Mouse (Mus musculus) spleen, postnatal 10 days (tissue): ENCODE measurements around the gene Eno1.
"Not testable (repeated sequence)": the region's sequence is repeated elsewhere in the genome, so short reads cannot be mapped to it uniquely, and the experiment has no call there.

Source experiments
- DNase-seq, 2 experiments: peaks; one replicate each; pipeline ENCODE4 v3.0.0; 2021 to 2022; ENCODE audit warnings: low spot score in 2 of 2

The Eno1 gene

DNA sequence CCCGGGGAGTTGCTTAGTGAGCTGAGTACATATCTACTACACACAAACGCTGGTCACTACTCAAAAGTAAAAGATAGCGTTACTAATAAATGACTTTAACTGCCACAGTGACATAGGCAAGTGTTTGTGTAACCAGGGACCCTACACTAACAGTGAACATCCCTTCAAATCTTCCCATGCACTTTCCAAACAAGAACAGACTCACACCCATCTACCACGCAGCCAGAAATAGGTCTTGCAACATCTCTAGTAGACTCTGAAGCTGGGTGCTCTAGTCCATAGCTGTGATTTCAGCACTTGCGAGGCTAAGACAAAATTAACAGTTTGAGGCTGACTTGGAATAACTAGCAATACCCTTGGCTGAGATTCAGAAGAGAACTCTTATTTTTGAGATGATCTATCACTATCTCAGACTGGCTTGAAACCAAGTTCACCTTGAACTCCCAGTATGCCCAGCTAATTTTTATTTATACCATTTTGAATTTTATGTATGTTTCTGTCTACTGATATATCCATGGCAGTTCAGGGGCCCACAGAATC, 13.3 kb downstream of the Eno1 start:
- no peak for DNase-seq

DNA sequence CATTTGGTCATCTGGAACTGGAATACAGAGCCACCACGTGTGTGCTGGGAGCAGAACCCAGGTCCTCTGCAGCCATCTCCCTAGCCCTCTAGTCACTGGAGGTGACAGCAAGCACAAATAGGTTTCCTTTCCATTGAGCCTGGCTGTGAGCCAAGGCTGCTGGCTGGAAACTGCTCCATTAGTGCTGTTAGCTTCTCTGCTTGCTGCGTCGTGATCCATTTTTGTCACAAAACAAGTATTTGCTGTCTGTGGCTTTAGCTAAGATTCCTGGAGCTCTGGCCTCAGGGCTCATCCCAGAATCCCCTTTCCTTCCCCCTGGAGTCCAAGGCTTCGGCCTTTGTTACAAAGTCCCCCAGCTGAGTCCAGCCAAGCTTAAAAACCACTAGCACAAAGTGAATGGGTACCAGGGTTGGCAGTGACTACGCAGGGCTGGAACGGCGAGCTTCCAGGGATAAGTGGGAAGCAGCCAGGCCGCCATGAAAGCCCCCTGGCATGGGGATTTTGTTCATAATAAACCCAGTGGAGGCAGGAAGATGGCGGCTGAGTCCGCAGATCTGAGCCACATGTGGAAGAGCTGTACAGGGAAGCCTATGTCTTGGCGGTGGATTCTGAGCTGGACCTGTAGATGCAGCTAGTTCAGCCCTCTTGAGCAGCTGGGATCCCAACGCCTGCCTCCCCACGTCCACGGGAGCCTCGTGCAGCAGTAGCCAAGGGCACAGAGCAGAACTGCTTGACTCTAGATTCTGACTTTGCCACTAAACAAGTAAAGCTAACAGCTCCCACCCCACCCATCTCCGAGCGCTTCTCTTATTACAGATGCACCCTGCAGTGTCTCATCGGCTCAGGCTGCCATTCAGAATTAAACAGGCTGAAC, 14.3 kb downstream of the Eno1 start:
- no peak for DNase-seq

DNA sequence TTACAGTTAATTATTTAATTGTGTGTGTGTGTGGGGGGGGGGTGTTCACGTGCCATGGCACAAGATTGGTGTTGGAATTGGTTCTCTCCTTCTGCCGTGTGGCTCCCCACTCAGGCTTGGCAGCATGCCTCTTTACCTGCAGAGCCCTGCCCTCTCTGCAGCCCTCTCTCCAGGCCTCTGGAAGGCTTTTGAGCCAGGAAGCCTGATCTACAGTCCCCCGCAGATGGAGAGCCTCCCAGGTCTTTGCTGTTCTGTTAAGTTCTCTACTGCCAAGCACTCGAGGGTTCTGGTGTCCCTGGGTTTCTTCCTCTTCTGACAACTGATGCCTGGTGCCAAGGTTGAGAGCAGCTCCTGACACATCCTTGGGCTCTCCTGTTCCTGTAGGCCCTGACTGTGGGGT, 17.9 kb downstream of the Eno1 start:
- no peak for DNase-seq

DNA sequence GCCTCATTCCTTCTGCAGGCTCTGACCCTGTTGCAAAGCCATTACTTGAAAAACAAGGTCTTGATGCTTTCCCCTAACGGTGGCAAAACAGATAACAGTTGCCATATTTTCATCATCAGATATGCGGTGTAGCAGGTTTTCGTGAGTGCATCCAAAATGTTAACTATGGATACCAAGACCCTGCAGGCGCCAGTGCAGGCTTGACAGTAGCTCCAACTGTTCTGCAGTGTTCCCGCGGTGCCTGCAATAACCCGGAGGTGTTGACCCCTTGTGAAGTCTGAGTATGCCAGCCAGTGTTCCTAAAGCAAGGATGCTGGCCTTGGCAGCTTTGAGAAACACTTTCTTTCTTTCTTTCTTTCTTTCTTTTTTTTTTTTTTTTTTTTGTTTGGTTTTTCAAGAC, 18.7 kb downstream of the Eno1 start:
- no peak for DNase-seq

DNA sequence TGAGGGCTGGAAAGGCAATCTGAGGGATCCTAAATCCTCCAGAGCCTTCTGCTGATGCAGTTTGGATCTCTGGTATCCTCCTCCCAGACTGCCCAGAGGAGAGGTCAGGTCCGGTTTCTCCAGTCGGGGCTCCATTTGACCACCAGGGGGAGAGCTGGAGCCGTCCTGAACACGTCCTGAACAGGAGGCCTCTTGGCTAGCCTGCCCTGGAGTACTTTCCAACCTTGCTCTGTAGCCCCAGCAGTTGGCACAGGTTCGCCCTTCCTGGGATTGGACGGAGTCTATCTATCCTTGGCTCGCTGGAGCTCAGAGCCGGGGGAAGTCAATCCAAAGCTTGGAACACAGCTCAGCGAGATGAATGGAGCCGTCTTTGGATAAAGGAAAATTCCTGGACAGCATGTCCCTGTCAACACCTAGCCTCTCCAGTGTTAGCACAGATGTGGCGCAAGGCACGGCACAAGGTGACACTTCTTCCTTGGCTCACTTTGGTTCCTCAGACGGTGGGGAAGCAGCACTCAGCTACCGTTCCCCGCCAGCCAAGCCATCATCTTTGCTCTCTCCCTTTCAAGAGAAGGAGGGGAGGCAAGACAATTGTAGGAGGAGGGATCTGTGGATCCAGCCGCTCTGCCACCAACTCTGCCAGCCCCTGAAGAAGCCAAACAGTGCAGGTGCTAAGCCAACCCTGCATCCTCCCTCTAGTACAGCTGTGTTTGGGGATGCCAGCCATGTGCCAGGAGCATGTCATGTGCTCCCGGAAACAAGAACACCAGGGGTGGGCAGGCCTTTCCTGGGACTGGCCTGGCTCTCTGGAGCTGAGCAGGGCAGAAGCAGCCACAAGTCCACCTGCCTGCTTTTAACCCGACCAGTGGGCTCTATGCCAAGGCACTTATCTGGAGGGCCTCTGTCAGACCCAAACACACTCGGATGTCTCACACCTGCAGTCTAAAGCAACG, 21.0 kb downstream of the Eno1 start:
- peak; percentile 64 to 82 for DNase-seq

DNA sequence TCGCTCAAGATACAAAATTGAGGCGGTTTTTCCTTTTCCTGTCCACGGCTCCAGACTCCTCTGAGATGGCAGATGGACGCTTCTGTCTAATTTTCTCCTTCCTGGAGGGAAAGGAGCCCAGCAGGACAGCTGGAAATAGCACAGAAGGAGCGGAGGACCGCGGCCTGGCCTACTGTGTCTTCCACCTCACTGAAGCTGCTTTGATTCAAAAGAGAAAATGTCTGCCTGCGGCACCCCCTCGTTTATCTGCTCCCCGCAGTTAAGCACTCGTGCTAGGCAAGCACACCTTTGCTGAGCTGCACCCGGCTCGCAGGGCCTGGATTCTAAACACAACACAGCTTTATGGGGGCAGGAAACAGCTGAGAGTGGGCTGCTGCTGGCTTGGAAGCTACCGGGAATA, 21.9 kb downstream of the Eno1 start:
- DNase-seq, result no peak

DNA sequence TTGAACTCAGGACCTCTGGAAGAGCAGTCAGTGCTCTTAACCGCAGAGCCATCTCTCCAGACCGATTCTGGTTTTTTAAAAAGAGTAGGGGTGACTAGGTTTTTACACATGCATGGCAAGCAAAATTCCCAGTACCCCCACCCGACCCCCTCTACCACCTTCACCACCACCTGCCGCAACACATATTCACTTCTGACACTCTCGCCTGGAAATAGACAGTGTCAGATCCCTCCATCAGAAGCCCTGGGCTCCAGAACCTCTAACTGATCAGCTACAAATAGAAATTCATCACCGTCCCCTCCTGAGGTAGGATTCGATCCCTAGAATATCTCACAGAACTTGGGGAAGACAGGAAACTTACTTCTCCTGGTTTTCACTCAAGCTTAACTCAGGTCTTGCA, 23.1 kb downstream of the Eno1 start:
- DNase-seq, result no peak

DNA sequence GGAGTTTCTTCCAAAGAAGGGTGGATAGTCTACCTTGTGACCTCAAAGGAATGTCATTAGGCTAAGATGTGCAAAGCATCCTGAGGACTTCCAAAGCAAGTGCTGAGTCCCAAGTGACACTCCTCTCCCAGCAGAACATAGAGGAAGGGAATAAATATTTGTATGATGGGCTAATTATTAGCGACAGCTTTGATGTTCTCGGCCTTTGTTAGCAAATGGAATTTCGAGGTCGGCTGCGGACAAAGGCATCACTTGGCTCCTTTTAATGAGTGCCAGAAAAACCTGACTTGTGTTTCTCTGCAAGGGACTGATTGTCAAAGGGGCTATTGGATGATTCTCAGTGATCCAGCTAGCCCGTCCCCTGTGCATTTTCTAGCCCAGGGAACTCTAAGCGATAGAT, 23.6 kb downstream of the Eno1 start:
- no peak for DNase-seq

DNA sequence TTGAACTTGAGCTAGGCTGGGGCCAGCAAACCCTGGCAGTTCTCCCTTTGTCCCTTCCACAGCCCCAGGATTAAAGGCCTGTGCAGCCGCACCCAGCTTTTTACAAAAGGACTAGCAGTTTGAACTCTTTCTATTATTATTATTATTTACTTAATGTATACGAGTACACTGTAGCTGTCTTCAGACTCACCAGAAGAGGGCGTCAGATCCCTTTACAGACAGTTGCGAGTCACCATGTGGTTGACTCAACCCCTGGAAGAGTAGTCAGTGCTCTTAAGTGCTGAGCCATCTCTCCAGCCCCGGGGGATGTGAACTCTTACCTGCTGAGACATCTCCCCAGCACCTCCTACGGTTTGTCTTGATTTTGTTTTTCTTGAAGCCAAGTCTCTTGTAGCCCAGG, 24.2 kb downstream of the Eno1 start:
- DNase-seq, result no peak

DNA sequence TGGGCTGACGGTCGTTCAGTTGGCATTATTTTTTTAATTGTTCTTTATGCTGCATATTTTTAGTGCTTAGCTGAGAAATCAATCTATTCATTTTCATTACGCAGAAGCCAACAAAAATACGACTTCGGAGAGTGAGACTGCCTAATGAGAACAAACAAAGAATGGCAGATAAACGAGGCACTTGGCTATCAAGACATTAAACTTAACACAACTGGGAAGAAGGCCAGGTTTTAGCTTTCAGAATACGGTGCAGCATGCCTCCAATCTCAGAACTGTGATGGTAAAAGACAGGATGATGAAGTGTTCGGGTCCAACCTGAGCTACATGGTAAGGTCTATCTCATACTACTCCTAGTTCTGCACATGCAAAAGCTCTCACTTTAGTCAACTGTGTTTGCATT, 25.8 kb downstream of the Eno1 start:
- DNase-seq, result no peak

DNA sequence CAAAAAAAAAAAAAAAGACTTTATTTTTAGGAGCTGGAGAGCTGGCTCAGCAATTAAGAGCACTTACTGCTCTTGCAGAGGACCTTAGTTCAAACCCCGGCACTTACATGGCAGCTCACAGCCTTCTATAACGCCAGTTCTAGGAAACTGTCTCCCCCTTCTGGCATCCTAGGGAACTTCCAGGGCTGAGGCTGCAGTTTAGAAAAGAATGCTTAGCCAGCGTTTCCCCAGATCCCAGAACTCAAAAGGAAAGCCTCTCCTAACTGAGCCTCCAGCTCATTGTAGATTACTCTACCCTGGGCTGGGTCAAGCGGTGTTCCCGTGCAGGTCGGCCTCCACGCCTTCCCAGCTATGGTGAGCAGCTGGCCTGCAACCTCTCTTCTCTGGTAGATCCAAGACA, 28.4 kb downstream of the Eno1 start:
- peak in 1 of 2 experiments; percentile 38 for DNase-seq

DNA sequence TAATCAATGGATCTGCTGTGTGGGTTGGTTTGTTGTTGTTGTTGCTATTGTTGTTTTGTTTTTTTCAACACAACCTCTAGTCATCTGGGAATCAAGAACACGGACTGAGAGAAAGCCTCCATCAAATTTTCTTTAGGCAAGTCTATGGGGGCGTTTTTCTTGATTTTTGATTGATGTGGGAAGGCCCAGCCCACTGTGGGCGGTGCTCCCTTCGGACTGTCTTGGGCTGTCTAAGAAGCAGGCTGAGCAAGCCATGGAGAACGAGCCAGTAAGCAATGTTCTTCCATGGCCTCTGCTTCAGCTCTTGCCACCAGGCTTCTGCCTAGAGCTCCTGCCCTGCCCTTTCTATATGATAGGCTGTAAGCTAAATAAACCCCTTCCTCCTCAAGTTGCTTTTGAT, 28.9 kb downstream of the Eno1 start:
- no peak for DNase-seq

DNA sequence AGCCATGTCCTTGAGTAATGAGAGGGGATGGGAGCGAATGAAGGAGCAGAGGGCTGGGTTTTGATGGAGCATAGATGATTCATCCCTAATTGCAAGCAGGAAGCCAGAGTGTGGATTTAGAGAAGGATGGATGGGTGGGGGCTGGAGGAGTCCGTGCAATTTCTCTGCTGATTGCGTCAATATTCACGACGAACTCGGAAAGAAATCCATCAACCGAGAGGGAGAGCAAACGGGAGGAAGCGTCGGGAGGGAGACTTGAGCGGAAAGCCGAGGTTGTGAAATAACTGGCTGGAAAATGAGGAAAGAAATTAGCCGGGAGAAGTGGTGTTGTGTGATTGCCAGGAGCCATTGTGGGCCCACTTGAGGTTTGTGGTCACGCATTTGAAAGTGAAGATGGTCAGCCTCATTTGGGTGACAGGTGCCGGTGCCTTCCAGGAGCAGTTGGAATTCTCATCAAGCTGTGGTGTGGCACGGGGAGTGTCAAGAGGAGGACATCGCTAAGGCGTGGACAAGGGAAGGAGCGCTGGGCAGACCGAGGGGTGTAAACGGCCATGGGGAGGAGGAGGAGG, 30.2 kb downstream of the Eno1 start:
- no peak for DNase-seq

DNA sequence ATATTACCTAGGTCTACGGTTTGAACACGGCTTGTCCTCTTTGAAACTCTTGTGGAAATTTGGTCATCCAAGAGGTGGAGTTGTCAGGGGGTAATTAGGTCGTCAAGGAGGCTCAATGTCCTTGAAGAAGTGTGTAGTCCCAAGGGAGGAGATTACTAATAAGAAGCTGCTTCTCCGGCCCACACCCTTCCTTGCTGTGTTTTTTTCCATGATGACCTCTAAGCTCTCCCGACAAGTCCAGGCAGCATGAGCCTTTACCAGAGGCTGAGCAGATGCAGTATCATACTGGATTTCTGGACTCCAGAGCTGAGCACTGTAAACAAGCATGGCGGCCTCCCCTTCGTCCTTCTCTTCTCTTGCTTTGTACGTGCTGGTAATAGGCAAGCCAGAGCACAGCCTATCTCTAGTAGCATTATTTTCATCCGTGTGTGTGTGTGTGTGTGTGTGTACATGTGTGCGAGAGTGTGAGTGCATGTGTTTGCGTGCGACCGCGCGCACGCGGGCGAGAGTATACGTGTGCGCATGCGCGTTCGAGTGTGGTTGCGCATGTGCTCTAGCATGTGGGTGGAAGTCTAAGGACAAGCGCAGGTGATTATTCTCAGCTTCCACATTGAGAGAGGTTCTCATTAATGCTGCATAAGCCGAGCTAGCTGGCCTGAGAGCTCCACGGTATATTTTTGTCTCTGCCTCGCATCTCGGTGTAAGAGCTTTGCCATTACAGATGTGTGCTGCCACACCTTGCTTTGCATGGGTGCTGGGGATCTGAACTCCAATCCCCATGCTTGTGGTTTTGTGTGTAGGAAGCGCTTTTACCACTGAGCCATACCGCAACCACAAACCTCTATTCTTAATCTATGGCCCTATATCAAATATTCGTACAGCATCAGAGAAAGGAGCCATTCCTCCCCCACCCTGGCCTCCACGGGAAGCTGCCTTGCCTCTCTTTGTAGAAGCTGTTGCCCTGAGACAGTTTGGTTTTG, 32.4 kb downstream of the Eno1 start:
- no peak for DNase-seq

DNA sequence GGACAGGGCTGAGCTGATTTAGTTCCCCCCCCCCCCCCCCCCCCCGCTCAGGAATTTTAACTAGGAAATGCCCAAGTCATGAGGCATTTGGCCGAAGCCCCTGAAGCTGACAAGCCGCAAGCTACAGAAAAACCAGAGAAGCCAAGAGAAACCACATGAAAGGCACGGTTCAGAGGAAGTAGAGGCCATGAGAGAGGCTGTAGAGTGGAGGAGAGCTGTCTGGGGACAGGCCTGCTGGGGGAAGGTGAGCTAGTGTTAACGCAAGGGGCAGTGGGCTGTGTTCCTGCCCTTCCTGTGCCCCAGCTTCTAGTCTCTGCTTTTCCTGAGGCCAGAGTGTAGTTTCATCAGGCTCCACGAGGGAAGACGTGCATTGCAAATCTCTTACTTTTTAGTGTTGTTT, 33.2 kb downstream of the Eno1 start:
- DNase-seq, result peak in 1 of 2 experiments; percentile 29

DNA sequence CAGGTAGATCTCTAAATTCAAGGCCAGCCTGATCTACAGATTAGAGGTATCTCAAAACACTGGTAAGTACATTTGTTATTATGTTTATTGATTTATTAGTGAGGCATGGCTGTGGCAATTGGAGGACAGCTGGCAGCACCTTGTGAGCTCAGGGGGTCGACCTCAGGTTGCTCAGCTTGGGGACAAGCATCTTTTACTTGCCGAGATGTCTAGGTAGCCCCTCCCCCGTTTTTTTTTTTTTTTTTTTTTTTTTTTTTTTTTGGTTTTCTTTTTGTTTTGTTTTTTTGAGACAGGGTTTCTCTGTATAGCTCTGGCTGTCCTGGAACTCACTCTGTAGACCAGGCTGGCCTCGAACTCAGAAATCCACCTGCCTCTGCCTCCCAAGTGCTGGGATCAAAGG, 34.2 kb downstream of the Eno1 start:
- not testable (repeated sequence) for DNase-seq

DNA sequence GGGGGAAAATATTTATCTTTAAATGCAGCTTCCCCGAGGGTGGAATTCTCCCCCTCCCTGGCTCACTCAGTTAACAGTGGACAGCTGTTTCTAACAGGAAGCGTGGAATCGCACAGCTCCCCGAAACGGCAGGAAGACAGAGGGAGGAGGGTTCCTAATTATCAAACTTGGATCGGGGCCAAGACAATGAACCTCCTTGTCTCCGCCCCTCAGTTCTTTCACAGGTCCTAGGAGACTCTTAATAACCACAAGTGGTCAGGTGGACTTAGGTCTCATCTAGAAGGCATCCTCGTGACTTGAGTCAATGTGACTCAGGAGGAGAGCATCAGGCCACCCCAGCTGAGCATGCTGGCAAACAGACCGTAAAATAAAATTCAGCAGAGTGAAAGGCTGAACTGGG, 36.2 kb downstream of the Eno1 start:
- no peak for DNase-seq

DNA sequence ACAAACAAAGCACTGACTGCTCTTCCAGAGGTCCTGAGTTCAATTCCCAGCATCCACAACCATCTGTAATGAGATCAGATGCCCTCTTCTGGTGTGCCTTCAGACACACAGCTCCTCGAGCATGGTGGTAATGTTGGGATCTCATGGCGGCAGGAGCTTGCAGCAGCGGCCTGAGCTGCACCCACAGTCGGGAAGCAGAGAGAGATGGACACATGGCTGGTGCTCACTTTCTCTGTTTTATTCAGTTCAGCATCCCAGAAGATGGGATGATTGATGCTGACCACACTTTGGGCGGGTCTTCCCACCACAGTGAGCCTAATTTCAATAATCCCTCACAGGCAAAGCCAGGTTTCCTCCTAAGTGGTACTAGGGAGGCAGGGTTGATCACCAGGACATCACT, 39.0 kb downstream of the Eno1 start:
- no peak for DNase-seq

DNA sequence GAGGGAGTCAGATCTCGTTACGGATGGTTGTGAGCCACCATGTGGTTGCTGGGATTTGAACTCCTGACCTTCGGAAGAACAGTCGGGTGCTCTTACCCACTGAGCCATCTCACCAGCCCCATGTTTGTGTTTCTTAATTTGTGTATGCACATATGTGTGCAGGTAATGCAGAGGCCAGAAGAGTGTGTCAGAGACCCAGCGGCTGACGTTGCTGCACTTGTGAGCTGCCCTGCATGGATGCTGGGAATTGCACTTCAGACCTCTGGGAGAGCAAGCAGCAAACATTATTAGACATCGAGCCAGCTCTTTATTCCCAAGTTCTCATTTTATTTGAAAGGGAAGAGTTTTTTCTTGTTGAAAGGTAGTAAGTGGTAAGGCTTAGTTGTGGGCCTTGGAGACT, 42.8 kb downstream of the Eno1 start:
- not testable (repeated sequence) for DNase-seq

DNA sequence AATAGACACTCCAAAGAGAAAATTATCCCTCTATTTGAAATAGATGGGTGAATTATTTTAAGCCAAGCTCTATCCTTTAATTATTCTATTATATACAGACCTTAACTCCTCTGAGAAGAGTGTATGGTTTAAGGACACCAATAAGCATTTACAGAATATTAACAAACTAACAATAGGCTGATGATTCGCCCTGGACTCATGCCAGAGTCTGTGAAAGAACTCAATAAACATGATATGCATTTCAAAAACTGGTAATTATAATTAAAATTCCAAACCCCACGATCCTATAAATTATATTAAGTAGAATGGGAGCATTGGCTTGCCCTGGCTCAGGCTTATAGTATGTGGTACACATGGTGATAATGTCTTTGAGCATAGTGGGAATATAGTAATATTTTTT, 43.5 kb downstream of the Eno1 start:
- no peak for DNase-seq

DNA sequence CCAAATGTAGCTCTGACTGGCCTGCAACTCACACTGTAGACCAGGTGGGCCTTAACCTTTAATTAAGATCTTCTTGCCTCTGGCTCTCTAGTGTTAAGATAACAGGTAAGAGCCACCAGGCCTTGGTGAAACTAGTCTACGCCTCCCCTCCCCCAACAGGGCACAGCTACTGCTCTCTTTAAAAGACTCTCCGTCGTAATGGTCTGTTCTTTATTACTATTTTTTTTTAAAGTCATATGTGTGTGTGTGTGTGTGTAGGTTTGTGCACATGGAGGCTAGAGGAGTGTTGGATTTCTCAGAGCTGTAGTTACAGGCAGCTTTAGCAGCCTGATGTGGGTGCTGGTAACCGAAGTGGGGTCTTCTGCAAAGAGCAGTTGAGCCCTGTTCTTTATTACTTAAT, 43.9 kb downstream of the Eno1 start:
- no peak for DNase-seq
